Mouse (Mus musculus) adipocyte (in vitro differentiated cells): Measurements from ENCODE around the gene Coro7.

Source experiments
- DNase-seq: peaks from one replicate; pipeline ENCODE4 v3.0.0-alpha.2; 2016; ENCODE audit warnings: low spot score

Coro7 gene

DNA sequence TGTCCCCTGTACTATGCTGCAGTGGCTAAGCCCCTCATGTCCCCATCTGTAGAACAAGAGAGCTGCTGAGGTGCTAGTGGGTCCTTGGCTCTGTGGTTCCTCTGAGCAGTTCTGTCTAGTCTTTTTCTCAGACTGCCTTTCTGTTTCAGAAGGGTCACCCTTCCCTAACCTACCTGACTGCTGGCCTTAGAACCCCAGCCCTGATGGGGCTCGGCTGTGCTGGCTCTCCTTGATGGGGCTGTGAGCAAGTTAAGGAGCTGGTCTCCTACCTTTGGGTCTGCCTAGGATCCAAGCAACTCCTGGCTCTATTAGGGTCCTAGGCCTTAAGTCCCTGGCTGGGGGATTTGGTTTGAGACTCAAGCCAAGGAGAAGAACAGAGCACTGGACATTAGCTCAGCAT, 64.3 kb downstream of the Coro7 start:
- no peak for DNase-seq

DNA sequence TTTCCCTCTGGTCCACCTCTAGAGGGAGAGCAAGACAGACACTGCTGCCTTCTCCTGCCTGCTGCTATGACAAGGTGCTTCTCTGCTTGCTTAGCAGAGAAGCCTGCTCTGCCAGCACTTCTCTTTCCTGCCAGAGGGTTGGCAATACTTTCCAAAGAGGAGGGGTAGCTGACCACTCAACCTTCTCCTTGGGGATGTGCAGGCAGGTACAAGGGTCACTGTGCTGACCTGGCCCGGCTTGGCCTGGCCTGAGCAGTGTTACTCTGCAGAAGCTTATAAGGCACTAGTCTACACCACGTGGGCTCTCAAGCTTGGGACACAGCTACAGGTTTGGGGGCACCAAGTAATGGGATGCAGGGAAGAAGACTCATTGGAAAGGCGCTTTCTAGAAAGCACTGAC, 64.9 kb downstream of the Coro7 start:
- DNase-seq = no peak

DNA sequence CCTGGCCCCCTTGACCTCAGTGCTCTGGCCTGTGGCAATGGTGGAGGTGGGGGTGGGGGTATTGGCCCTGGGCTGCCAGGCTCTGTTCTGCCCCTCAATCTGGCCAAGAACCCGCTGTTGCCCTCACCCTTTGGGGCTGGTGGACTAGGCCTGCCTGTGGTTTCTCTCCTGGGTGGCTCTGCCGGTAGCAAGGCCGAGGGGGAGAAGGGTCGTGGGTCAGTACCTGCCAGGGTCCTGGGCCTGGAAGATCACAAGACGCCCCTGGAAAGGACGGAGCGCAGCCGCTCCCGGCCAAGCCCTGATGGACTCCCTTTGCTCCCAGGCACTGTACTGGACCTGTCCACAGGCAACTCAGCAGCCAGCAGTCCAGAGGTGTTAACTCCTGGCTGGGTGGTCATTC, 65.8 kb downstream of the Coro7 start:
- no peak for DNase-seq

DNA sequence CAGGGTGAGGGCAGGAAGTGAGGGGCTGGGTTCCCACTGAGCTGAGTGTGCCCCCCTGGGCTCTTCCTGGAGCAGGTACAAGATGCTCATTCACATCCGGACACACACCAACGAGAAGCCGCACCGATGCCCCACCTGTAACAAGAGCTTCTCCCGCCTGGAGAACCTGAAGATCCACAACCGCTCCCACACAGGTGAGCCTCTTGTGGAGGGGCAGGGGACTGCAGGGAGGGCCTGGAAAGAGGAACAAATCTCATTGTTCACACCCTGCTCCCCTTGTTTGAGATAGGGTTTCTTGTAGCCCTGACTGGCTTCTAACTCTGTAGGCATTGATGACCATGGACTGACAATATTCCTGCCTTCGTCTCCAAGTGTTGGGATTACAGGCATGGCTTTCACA, 67.9 kb downstream of the Coro7 start:
- no peak for DNase-seq

DNA sequence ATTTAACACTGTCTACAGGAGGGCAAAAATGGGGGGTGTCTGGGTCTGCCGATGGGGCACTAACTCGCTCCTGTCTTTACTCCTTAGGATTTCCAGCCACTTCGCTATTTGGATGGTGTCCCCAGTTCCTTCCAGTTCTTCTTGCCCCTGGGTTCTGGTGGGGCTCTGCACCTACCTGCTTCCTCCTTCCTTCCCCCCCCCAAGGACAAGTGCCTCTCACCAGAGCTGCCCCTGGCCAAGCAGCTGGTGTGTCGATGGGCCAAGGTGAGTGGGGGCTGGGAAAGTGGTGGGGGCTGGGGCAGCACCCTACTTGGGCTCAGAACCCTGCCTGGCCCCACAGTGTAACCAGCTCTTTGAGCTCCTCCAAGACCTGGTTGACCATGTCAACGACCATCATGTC, 68.4 kb downstream of the Coro7 start:
- DNase-seq = no peak

DNA sequence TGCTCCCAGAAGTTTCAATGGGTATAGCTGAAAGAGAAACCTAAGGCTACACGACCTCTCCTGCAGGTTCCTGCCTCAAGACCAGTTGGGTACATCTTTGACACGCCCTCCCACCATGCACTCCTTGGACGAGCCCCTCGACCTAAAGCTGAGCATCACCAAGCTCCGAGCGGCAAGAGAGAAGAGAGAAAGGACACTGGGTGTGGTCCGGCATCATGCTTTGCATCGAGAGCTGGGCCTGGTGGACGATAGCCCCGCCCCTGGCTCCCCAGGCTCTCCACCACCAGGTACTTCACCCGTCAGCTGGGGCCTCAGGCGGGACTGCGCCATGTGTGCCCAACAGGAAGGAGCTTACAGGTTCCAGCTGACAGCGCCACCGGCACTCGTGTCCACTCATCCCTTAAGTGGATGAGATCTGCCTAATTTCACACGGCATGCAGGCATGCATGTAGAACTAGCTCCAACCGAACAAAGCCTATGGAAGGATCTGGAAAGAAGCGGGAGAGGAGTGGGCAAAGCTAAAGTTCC, 71.0 kb downstream of the Coro7 start:
- DNase-seq = no peak

DNA sequence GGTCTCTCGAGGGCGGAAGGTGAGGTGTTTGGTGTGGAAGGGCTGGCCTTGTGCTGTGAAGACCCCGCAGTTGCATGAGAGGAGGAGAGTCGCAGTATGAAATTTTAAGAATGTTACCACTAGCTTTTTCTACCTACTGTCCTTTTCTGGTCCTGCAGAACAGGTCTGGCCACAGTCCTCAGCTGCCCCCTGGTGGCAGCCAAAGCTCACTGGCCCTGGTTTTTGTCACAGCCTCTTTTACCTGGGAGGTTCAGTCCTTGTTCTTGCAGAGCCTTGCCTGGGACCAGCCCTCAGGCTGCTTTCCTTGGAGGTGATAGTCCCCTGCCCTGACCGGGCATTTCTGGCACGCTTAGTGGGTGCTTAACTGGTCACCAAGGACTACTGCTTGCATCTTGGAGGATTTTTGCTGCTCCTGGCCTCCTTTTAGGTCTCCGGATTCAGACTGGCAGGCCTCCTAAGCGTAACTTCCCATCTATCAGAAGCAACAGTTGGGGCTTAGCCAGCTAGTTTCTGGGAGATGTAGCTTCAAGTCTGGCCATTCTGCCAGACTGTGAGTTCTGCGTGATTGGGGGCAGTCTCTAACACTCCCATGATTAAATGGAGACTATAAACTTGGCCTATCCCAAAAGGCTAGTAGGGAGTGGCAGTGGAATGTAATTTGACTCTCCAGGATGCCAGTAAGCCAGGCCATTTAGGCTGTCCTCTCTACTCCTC, 71.6 kb downstream of the Coro7 start:
- peak; percentile 86 for DNase-seq

DNA sequence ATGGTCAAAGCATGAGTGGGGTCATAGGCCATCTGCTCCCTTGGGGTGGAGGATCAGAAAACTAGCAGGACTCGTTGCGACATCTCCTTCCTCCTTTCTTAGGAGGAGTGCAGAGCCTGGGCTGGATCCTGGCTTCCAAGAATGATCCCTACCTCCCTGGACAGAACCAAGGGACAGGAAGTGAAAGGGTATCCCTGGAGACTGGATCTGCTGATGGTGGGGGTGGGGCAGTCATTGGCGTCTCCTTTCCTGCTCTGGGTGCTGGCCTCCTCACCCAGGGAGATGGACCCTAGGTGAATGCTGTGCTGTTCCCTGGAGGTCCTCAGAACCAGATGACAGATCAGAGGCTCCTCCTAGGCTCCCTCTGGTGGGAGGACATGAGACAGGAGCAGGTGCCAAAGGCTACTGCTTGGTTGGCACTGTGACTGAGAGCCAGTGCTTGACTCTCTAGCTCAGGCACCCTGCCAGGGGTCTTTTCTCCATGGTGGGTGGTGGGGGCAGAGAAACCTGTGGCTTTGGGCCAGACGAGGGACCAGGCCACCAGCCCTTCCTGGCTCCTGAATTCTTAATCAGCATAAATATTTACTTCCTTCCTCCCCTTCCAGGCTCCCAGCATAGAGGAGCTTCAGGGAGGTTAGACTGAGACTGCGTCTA, 73.0 kb downstream of the Coro7 start:
- DNase-seq = peak; percentile 42

DNA sequence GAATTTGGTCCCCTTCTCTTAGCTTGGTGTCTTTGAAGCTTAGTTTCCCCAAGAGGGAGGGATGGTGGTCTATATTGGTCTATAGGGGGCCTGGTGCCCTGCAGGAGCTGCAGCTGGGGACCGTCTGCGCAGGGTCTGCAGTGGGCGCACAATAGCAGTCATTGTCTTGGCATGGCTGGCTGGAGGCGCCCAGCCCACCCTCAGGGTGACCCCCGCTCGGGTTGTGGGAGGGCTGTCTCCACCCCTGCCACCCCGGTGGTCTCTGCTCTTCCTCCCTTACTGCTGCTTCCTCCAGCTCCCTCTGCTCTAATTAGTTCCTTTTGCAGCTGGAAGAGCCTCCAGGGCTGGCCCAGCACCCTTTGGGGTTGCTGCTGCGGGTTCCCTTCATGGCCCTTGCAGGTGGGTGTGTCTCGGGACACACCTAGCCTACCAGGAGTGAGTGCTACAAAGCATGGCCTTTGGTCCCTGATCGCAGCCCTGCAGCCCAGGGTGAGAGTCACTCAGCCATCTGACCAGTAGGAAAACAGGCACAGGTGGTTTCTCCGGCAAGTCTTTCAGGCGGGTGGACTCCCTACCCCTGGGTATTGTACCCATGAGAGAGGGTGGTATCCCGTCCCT, 74.0 kb downstream of the Coro7 start:
- DNase-seq = no peak

DNA sequence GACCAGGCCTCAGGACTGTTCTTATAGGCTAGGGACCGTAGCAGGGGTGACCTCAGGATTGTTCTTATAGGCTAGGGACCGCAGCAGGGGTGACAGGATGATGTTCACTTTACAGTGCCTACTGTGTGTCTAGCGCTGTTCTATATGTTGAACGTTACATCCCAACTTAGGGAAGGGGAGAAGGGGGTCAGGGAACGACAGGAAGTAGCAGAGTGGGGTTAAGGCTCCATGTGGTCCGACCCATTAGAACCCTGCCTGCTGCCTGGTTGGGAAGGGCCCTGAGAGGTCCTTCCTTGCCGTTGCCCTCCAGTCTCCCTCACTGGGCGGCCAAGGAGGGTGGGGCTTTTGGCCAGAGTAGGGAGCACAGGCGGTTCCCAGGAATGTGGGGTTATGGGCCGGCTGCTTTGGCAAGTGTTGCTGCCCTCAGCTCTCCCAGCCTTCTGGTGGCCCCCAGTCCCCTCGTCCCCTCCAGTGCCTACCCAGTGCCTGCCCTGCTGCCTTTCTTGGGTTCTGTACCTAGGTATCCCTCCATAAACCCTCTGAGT, 75.2 kb downstream of the Coro7 start:
- no peak for DNase-seq

DNA sequence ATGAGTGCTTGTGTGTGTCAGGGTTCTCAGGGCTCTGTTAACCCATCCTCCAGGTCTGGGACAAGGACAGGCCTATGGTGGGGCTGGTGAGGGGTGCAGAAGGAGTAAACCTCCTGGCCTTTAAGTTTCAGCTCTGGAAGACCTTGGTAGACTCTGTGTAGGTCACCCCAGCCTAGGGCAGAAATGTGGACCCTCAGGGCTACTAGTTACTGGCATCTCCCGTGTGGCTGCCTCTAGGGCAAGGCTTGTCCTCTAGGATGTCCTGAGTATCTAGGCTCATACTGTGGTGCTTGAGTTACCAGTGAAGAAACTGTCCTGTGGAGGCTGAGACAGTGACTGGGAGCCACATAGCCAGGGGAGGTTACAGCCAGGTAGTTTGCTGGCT, 76.1 kb downstream of the Coro7 start:
- no peak for DNase-seq

DNA sequence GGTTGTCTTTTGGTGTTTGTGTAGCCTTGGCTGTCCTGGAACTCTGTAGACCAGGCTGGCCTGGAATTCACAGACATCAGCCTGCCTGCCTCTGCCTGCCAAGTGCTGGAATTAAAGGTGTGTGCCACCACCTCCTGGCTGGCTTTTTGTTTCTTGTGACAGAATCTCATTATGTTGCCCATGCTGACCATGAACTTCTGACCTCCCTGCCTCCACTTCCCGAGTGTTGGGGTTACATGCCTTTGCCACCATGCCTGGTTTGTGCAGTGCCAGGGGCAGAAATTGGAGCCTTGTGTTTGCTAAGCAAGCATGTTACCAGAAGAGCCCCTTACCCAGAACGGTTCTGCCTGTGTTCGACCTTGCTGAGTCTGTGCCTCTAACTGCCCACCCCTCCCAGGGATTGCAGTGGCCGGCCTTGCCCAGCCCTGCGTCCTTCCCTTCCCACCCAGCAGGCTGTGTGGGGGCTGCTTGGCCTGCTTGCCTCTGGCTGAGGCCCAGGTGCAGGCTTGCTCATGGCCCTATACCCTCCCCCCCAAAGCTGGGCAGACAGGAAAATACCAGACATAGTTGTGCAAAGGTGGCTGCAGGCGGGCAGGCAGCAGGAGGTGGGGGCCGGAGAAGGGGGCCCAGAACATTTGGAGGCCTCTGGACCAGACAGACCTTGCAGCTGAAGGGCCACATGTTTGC, 76.7 kb downstream of the Coro7 start:
- no peak for DNase-seq

DNA sequence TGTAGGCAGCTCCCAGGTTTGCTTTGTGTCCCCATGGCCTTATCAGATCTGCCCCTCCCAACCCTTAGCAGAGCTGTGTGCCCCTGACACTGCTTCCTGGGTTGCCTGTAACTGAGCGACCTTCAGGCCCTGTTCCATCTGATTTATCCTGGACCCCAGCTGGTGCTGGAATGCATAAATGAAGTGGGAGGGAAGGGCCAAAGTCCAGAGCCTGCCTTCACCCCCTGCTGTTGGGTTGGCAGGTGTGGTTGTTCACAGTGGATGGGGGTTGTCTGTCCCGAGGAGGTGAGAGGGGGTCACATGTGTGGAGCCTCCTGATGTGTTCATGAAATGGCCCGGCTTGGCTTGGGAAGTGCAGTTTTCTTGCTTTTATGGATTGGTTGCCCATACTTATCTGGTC, 77.4 kb downstream of the Coro7 start:
- no peak for DNase-seq

DNA sequence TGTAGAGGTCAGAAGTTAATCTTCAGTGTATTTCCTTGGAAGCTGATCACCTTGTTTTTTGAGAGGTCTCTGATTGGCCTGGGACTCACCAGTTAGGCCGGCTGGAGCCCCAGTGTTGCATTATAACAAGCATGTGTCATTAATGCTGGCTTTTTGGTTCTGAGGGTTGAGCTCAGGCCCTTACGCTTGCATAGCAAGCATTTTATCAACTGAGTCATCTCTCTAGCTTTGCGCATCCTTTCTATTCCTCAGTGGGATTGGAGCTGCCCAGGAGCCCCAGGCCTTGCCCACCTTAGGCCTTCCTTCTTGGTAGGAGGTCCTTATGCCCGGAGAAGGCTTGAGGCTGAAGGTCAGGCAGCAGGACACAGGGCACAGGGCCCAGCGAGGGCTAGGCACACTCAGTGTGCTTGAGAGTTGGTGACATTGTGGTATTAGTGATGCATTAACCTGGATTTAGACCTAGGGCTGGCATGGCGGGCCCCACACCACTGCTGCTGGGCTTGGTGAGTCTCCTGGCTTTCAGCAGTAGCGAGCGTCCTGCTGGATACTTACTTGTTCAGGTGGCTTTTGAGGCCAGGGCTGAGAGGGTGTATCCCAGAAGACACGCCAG, 78.8 kb downstream of the Coro7 start:
- no peak for DNase-seq

DNA sequence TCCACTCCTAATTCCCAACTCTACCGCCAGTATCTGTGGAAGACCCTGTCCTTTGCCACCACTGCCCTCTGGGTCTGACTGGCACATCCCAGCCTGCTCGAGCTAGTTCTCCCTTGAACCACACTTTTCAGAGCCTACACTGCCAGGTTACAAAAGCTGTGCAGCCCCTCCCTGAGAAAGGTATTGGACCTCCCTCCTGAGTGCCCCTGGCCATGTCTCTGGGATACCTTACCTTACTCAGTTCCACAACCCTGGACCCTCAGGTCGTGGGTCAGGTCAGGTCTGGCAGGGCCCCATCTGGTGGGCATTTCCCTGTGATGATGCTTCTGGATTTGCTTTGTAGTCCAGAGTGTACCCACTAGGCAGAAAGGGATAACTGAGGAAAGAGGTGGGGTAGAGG, 80.0 kb downstream of the Coro7 start:
- DNase-seq = no peak

DNA sequence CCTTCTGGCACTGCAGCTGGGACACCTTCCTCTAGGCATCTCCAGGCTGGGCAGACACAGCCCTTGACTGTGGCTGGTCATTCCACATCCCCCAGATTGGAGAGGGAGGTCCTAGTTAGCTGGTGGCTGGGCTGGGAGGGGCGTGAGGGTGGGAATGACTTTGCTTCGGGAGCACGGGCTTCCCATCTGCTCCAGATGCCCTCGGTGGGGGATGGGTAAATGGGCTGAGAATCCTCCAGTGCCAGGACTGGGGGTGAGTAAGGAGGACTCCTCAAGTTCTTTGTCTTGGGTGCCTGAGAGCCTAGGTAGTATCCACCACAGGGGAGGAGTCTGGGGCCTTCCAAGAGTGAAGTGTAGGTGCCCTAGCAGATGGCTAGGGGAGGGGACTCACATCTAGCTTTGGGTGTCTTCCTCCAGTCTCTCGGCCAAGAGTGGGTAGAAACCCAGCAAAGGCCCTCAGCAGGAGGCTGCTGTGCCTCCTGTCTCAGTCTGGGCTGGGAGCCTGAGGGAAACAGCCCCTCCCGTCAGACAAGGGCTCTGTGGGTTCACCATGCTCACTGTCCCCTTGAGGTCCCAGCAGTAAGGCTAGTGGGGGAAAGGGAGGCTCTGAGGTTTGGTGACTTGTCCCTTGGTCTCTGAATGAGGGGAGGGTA, 80.6 kb downstream of the Coro7 start:
- DNase-seq = no peak

DNA sequence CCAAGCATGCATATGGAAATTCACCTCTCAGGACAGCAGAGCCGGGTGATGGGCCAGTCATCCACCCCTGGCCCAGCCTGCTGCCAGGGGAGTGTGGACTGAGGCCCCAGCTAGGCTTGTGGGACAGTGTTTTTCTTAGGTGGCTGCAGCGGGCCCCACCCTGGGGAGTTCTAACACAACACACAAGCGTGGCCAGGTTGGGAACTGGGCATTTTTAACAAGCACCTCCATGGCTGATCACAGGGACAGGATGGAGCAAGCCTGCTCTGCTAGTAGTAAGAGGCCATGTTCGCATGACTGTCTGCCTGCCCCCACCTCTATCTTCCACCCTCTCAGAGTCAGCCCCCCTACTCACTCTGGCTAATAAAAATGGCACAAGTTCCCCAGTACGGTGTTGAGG, 81.5 kb downstream of the Coro7 start:
- DNase-seq = no peak

DNA sequence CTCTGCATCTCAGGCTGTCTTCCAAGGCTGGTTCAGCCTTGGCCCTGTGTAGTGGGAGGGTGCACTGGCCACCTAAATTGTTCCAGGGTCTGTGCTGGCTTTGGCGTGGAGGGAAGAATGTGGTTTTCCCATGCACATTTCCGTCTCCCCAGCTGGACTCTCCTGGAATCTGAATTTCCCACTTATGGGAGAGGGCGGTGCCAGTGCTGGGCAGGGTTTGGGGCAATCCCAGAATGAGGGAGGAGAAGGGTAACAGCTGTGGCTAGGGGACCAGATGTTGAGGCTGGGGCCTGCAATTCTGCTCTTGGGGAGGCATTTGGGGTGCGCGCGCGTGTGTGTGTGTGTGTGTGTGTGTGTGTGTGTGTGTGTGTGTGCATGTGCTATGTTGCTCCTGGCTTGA, 82.3 kb downstream of the Coro7 start:
- DNase-seq = peak; percentile 38

DNA sequence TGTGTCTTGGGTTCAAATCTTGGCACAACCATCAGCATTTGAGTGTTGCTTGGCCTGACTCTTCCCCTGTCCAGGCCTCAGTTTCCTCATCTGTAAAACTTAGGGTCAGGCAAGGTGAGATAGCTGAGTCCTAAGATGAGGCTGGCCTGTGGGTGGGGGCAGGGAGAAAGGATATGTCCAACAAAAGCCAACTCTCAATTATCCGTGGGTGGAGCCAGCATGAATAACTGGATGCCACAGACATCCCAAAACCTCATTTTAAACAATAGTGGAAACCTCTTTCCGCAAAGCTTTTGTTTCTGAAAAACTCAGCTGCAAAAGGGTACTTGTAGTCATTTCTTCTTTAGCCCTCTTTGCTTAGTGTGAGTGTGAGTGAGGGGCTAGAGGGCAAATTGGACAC, 82.7 kb downstream of the Coro7 start:
- no peak for DNase-seq

DNA sequence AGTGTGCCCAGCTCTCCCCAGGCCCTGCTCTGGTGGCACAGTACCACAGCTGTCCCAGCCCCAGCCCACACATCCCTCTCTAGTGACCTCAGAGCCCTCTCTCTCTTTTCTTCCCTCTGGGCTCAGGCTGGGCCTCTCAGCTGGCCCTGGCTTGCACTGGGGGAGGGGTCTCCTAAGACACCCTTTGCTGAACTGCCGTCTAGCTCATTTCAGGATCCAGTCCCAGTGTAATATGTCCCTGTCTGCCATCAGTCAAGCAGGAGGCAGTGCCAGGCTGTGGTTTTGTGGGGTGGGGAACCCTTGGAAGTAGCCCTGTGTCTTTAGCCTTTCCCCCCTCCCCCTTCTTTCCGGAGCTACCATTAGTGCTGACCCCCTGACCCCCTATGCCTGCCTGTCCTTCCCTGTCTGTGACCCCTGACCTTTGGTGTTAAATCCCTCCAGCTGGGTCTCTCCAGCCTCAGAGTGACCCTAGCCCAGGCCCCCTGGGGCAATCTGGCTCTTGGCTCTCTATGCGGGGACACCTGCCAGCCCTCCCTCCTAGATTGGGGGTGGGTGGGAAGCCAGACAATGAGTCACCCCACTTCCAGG, 83.3 kb downstream of the Coro7 start:
- DNase-seq = peak; percentile 59

DNA sequence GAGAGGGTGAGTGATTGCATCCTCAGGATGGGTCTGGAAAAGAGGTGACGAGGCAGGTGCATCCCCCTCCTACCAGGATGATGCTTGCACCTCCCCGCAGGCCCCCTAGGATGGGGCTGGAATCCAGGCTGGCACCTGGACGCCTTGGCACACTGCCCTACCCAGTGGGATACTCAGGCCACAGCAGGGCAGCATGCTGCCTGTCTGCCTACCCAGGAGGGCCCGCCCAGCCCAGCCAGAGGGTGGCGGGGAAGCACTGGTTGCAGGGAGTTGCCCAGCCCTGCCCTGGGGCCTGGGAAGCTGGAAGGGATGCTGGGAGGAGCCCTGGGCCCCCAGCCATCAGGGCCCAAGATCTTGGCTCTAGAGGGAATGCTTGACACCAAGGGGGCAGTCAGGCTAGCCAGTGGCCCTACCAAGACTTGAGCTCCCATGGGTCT, 84.0 kb downstream of the Coro7 start:
- DNase-seq = peak; percentile 59
